Mouse (Mus musculus): ENCODE data around the gene As3mt. TPM values are rescaled to one million over a fixed set of nuclear protein-coding genes. Genes with fewer than 3 reads are reported as not detected.

Gene As3mt
- polyA plus RNA-seq, 1 experiment, result 43.7 TPM

GRCm38 (mm10) chr19:46761247-46761946, 54.1 kb downstream of the As3mt start, which contains the start of gene Cnnm2:
Gene Cnnm2 (plus strand): TSS chr19:46761596.
- Histone ChIP-seq H3K27me3 (replicated peaks; ENCODE audit: control insufficient read depth, insufficient read depth, low read length) (no peaks in the 10 kb centered on the region), H3K4me1 (ENCODE audit: control insufficient read depth, insufficient read depth, low read length) (peaks cover 17% of the 10 kb centered on the region; the same call in 1 of the 2 replicates), H3K4me3 (ENCODE audit: insufficient read depth, low read depth, low read length) (peak within 1 kb of the TSS; percentile 63), H3K27ac (ENCODE audit: insufficient read depth, low read depth, low read length) (peak within 1 kb of the TSS; percentile 54), H3K36me3 (ENCODE audit: control insufficient read depth, insufficient read depth, low read length) (no peaks in the 10 kb centered on the region)
- peak; percentile 100 for DNase-seq
- no peak for TF ChIP-seq CTCF (conservative IDR thresholded peaks at IDR 0.05; ENCODE audit: insufficient read depth, insufficient read length, low read depth, low read length)
- TF ChIP-seq POLR2A (IDR thresholded peaks at IDR 0.05; ENCODE audit: low read depth, low read length), result peak; percentile 38
- WGBS, result under 1% methylated on average over 59 of the region's 59 CpGs

- no peak for TF ChIP-seq CTCF (conservative IDR thresholded peaks at IDR 0.05; ENCODE audit: insufficient read depth, insufficient read length, low read depth, low read length)
- no peak for TF ChIP-seq POLR2A (IDR thresholded peaks at IDR 0.05; ENCODE audit: low read depth, low read length)
- H3K36me3 ChIP-seq (ENCODE audit: control insufficient read depth, insufficient read depth, low read length), result no peaks in the 10 kb centered on the region
- peak overlapping the region; percentile 63 for H3K4me3 ChIP-seq (ENCODE audit: insufficient read depth, low read depth, low read length)
- no peak for DNase-seq
- H3K4me1 ChIP-seq (ENCODE audit: control insufficient read depth, insufficient read depth, low read length), result peaks cover 17% of the 10 kb centered on the region; the same call in 1 of the 2 replicates
- H3K27me3 ChIP-seq (replicated peaks; ENCODE audit: control insufficient read depth, insufficient read depth, low read length), result no peaks in the 10 kb centered on the region
- WGBS, result 0% methylated on average over 36 of the region's 36 CpGs
- peak overlapping the region; percentile 13 for H3K27ac ChIP-seq (ENCODE audit: insufficient read depth, low read depth, low read length)
Observed at GRCm38 (mm10) chr19:46761971-46762290, 54.7 kb downstream of the As3mt start.

GRCm38 (mm10) chr19:46762291-46762991, 55.2 kb downstream of the As3mt start:
- 0 out of 2 replicates have a peak overlapping the region, but pooled peaks have one; percentile 4 for H3K27ac ChIP-seq (ENCODE audit: insufficient read depth, low read depth, low read length)
- peak; percentile 33 for DNase-seq

DNA sequence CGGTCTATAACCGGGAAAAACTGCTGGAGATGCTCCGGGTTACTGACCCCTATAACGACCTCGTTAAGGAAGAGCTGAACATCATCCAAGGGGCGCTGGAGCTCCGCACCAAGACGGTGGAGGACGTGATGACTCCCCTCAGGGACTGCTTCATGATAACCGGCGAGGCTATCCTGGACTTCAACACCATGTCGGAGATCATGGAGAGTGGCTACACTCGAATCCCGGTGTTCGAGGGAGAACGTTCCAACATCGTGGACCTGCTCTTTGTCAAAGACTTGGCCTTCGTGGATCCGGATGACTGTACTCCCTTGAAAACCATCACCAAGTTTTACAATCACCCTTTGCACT, 55.7 kb downstream of the As3mt start:
- Histone ChIP-seq H3K27ac (ENCODE audit: insufficient read depth, low read depth, low read length) (no peak overlapping the region), H3K27me3 (replicated peaks; ENCODE audit: control insufficient read depth, insufficient read depth, low read length) (no peaks in the 10 kb centered on the region)

More at GRCm38 (mm10) chr19:46762291-46762991, 55.2 kb downstream of the As3mt start:
- Histone ChIP-seq H3K36me3 (ENCODE audit: control insufficient read depth, insufficient read depth, low read length) (no peaks in the 10 kb centered on the region), H3K27me3 (replicated peaks; ENCODE audit: control insufficient read depth, insufficient read depth, low read length) (no peaks in the 10 kb centered on the region), H3K4me3 (ENCODE audit: insufficient read depth, low read depth, low read length) (peak overlapping the region; percentile 63), H3K4me1 (ENCODE audit: control insufficient read depth, insufficient read depth, low read length) (peaks cover 17% of the 10 kb centered on the region; the same call in 1 of the 2 replicates)
- TF ChIP-seq CTCF (conservative IDR thresholded peaks at IDR 0.05; ENCODE audit: insufficient read depth, insufficient read length, low read depth, low read length), result no peak
- TF ChIP-seq POLR2A (IDR thresholded peaks at IDR 0.05; ENCODE audit: low read depth, low read length), result no peak
- WGBS, result 1% methylated on average over 50 of the region's 50 CpGs

DNA sequence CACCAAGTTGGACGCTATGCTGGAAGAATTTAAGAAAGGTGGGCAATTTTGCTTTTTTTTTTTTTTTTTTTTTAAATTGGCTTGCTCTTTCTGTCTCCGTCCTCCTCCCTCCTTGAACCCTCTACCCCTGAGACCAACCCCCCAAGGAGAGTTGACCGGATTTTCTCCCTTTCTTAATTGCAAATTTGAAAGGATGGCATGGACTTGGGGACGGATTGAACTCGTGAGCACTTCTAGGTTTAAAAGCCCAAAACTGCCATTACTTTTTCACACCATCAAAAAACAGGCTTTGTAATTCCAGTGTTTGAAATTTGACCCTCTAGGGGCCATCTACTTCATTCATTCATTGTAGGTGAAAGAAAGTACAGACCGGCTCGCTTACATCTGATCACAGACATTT, 56.1 kb downstream of the As3mt start:
- H3K36me3 ChIP-seq (ENCODE audit: control insufficient read depth, insufficient read depth, low read length), result no peaks in the 10 kb centered on the region
- WGBS, result 40% methylated on average over 7 of the region's 7 CpGs
- H3K4me1 ChIP-seq (ENCODE audit: control insufficient read depth, insufficient read depth, low read length), result peaks cover 17% of the 10 kb centered on the region; the same call in 1 of the 2 replicates
- TF ChIP-seq CTCF (conservative IDR thresholded peaks at IDR 0.05; ENCODE audit: insufficient read depth, insufficient read length, low read depth, low read length), result no peak
- TF ChIP-seq POLR2A (IDR thresholded peaks at IDR 0.05; ENCODE audit: low read depth, low read length), result no peak
- no peaks in the 10 kb centered on the region for H3K27me3 ChIP-seq (replicated peaks; ENCODE audit: control insufficient read depth, insufficient read depth, low read length)
- H3K27ac ChIP-seq (ENCODE audit: insufficient read depth, low read depth, low read length), result no peak overlapping the region
- H3K4me3 ChIP-seq (ENCODE audit: insufficient read depth, low read depth, low read length), result peak overlapping the region; percentile 63
- no peak for DNase-seq

More for the DNA sequence above, 55.7 kb downstream of the As3mt start:
- 11% methylated on average over 19 of the region's 19 CpGs for WGBS
- no peaks in the 10 kb centered on the region for H3K36me3 ChIP-seq (ENCODE audit: control insufficient read depth, insufficient read depth, low read length)
- no peak for TF ChIP-seq POLR2A (IDR thresholded peaks at IDR 0.05; ENCODE audit: low read depth, low read length)
- no peak for TF ChIP-seq CTCF (conservative IDR thresholded peaks at IDR 0.05; ENCODE audit: insufficient read depth, insufficient read length, low read depth, low read length)
- peak overlapping the region; percentile 63 for H3K4me3 ChIP-seq (ENCODE audit: insufficient read depth, low read depth, low read length)
- DNase-seq, result peak; percentile 28
- H3K4me1 ChIP-seq (ENCODE audit: control insufficient read depth, insufficient read depth, low read length), result peaks cover 17% of the 10 kb centered on the region; the same call in 1 of the 2 replicates

- 38% methylated on average over 12 of the region's 12 CpGs for WGBS
- Histone ChIP-seq H3K27me3 (replicated peaks; ENCODE audit: control insufficient read depth, insufficient read depth, low read length) (no peaks in the 10 kb centered on the region), H3K36me3 (ENCODE audit: control insufficient read depth, insufficient read depth, low read length) (no peaks in the 10 kb centered on the region), H3K4me1 (ENCODE audit: control insufficient read depth, insufficient read depth, low read length) (peaks cover 21% of the 10 kb centered on the region; the same call in 1 of the 2 replicates), H3K27ac (ENCODE audit: insufficient read depth, low read depth, low read length) (no peak overlapping the region), H3K4me3 (ENCODE audit: insufficient read depth, low read depth, low read length) (peak overlapping the region; percentile 40)
- TF ChIP-seq CTCF (conservative IDR thresholded peaks at IDR 0.05; ENCODE audit: insufficient read depth, insufficient read length, low read depth, low read length), result no peak
- no peak for DNase-seq
Observed at GRCm38 (mm10) chr19:46763932-46764762, 56.9 kb downstream of the As3mt start.

Data from kidney, adult 2 months (tissue).